Mouse (Mus musculus) heart, postnatal 10 days (tissue): Measurements from ENCODE around the gene Lrmda. TPM values are rescaled to one million over a fixed set of nuclear protein-coding genes. Genes with fewer than 3 reads are reported as not detected.

ENCODE experiments used
- DNase-seq, 2 experiments: peaks; one replicate each; pipeline ENCODE4 v3.0.0; 2021
- intact Hi-C: fragments of 180-260 bp; cut with DNase I; formaldehyde crosslinking; loops from one replicate; pipeline ENCODE4 v1.15.1; 2025
- total RNA-seq, 2 experiments: library from RNA; stranded (reverse); gene quantifications; 2 replicates each; pipeline ENCODE4 v1.2.3; 2021

The Lrmda gene
- total RNA-seq, 2 experiments from 2014 or later = 1.1 to 2.1 TPM

- no peak for DNase-seq
- intact Hi-C loops = loop anchor here (10.0 kb wide), 3 partner anchors 234 to 826 kb away; partner anchors contain the start of gene Zfp503
Measured at GRCm38 (mm10) chr14:22810531-22810930, 791.0 kb downstream of the Lrmda start.

- intact Hi-C loops = loop anchor here (10.0 kb wide), 3 partner anchors 232 to 828 kb away; partner anchors contain the start of gene Zfp503
- no peak for DNase-seq
Measured at GRCm38 (mm10) chr14:22812824-22813223, 793.3 kb downstream of the Lrmda start.

DNA sequence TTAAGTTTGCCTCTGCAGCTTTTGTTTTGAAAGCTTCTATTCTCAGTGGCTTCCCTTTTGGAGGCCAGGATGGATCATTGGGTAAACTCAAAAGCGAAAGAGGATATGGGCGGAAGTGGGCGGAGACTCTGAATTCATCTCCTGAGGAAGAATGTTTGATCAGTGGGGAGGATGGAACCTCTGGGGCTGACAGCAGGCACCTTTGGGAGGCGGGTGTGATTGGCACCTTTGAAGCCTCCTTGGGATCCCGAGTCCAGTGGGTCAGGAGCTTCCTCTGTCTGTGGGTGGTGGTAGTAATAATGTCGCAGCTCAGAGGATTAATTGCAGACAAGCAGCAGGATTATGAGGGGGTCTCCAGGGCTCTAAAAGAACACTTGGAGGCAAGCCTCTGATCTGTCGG is 793.9 kb downstream of the Lrmda start:
- intact Hi-C loops = loop anchor here (10.0 kb wide), 3 partner anchors 231 to 829 kb away; partner anchors contain the start of gene Zfp503
- peak in 1 of 2 experiments; percentile 50 for DNase-seq

DNA sequence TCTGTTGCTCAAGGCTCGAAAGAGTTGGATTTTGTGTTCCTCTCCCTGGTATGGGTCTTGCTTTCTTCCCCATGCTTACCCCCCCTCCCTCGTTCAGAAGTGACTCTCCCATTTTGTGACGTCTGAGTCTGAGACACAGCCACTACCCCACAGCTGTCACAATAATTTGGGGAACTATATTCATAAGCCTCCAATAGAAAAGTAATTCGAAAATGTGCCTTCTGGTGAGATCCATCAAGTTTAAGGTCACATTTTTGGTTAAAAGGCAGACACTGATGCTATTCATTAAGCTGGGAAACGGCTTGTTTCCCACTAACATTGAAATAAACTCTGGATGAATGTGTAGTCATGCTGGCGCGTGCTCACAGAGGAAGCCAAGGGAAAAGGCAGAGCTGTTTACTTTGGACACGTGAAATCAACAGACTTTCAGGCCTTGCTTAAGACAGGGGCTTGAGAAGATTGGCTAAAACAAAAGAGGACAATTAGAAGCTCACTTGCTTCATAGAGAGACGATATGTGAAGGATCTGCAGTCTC is 795.4 kb downstream of the Lrmda start:
- intact Hi-C loops = loop anchor here (10.0 kb wide), 3 partner anchors 230 to 830 kb away; partner anchors contain the start of gene Zfp503
- DNase-seq = peak; percentile 33 to 40

GRCm38 (mm10) chr14:22817346-22818201 is 798.1 kb downstream of the Lrmda start:
- intact Hi-C loops = loop anchor here (10.0 kb wide), 3 partner anchors 227 to 833 kb away; partner anchors contain the start of gene Zfp503
- DNase-seq = peak; percentile 38 to 62

- no peak for DNase-seq
- intact Hi-C loops = loop anchor here (10.0 kb wide), 3 partner anchors 227 to 833 kb away; partner anchors contain the start of gene Zfp503
Measured at GRCm38 (mm10) chr14:22818202-22818530, 798.7 kb downstream of the Lrmda start.

GRCm38 (mm10) chr14:22822942-22823341 is 803.4 kb downstream of the Lrmda start:
- intact Hi-C loops = no loop called here
- no peak for DNase-seq

- DNase-seq = no peak
- intact Hi-C loops = no loop called here
Measured at GRCm38 (mm10) chr14:22826825-22827224, 807.3 kb downstream of the Lrmda start.

GRCm38 (mm10) chr14:22837058-22837457 is 817.5 kb downstream of the Lrmda start:
- no peak for DNase-seq
- intact Hi-C loops = no loop called here

- DNase-seq = no peak
- intact Hi-C loops = no loop called here
Measured at GRCm38 (mm10) chr14:22841136-22841535, 821.6 kb downstream of the Lrmda start.

- intact Hi-C loops = no loop called here
- no peak for DNase-seq
Measured at GRCm38 (mm10) chr14:22844006-22844405, 824.5 kb downstream of the Lrmda start.

- intact Hi-C loops = no loop called here
- DNase-seq = no peak
Measured at GRCm38 (mm10) chr14:22845401-22845800, 825.9 kb downstream of the Lrmda start.

GRCm38 (mm10) chr14:22847011-22847786 is 827.7 kb downstream of the Lrmda start:
- no peak for DNase-seq
- intact Hi-C loops = no loop called here

DNA sequence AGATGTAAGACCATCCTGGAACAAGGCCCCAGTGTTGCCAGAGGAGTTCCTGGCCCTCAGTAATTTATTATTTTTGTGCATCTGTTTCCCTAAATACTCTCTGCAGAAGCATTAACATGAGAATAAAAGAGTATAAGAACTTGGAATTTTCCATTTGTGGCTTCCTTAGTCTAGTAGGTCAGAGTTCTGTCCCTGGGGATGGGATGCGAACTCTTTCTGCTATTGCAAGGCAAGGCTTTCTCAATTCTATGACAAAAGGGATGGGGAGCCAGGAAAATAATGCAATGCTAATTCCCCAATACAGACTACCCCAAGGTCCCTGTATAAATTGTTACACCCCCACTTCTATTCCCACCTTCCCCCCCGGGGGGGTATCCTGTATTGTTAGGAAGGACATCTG is 829.6 kb downstream of the Lrmda start:
- intact Hi-C loops = no loop called here
- peak in 1 of 2 experiments; percentile 23 for DNase-seq

GRCm38 (mm10) chr14:22860631-22861030 is 841.1 kb downstream of the Lrmda start:
- no peak for DNase-seq
- intact Hi-C loops = no loop called here

DNA sequence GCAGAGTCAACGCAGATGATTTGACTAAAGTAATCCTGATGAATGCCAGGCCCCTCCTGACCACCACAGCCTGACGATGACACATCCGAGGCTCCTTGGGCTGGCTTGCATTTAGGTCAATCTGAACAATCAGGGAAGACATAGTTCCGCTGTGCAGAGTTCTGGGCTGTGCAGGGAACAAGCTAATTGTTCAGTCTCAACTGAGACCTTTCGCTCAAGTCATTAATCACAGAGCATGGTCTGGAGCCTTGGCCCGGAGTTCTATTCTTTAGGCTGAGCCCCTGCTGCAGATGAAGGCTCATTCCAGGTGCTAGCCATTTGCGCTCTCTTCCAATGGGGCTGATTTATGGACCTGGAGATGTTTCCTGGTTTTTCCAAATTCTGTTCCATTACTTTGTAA is 844.6 kb downstream of the Lrmda start:
- DNase-seq = no peak
- intact Hi-C loops = no loop called here

GRCm38 (mm10) chr14:22874584-22874983 is 855.1 kb downstream of the Lrmda start:
- intact Hi-C loops = no loop called here
- DNase-seq = no peak

DNA sequence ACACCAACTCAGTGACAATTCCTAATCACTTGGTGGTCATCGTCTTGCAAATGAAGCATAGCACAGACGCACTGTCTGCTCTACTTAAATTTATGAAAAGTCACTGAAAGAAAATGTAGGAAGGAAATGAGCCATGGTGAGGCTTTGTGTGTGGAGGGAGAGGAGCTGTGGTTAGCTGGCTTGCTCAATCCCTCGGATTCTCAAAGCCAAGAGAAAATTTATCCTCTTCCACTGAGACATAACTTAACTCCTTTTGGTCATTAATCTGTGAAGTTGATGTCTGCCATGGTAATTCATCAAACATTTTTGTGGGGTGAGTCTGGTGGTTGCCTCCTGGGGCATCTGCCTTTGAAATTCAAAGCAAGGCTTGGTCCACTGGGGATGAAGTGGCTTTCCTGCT is 867.7 kb downstream of the Lrmda start:
- intact Hi-C loops = no loop called here
- no peak for DNase-seq

- intact Hi-C loops = no loop called here
- no peak for DNase-seq
Measured at GRCm38 (mm10) chr14:22899312-22899711, 879.8 kb downstream of the Lrmda start.

GRCm38 (mm10) chr14:22902116-22902515 is 882.6 kb downstream of the Lrmda start:
- DNase-seq = no peak
- intact Hi-C loops = no loop called here

GRCm38 (mm10) chr14:22902914-22903313 is 883.4 kb downstream of the Lrmda start:
- intact Hi-C loops = no loop called here
- no peak for DNase-seq
